ENCODE assay signal across 7 mouse cellular contexts in genomic region chr2:119741581-119742411, GRCm38 (mm10). TPM values are rescaled to one million over a fixed set of nuclear protein-coding genes. Genes with fewer than 3 reads are reported as not detected.
DNase-seq lines count a peak whose midpoint lies in the region; ATAC-seq and TF ChIP-seq lines count a peak whose summit lies in the region.

Gene Itpka, plus strand, starts transcription at chr2:119742337.

- no peaks in the 10 kb centered on the region for H3K9me3 ChIP-seq in MEL (replicated peaks; ENCODE audit: insufficient read depth, low read length)
- no peaks in the 10 kb centered on the region for H3K9me3 ChIP-seq in forebrain, embryonic 16.5 days (ENCODE audit: control insufficient read depth, low read length)
- H3K9me3 ChIP-seq in hindbrain, embryonic 16.5 days (ENCODE audit: control insufficient read depth, low read length), result no peaks in the 10 kb centered on the region

- peak within 1 kb of the TSS; percentile 96 for H3K4me2 ChIP-seq in forebrain, embryonic 16.5 days (ENCODE audit: low read length)
- peak within 1 kb of the TSS; percentile 96 for H3K4me2 ChIP-seq in hindbrain, embryonic 16.5 days (ENCODE audit: low read length)

- no peak for TF ChIP-seq RAD21 in MEL (IDR thresholded peaks at IDR 0.05; ENCODE audit: low read depth, low read length)

- peak; percentile 82 for ATAC-seq in forebrain, embryonic 16.5 days
- peak; percentile 64 for ATAC-seq in hindbrain, embryonic 16.5 days
- peak; percentile 43 for ATAC-seq in megakaryocyte progenitor cell, adult 5-6 weeks (replicated peaks; ENCODE audit: poor library complexity)

- peak within 1 kb of the TSS; percentile 82 to 99 for H3K4me3 ChIP-seq in MEL (ENCODE audit: control insufficient read depth in 1 of 2, insufficient read depth in 1 of 2, low read depth in 2 of 2, low read length in 2 of 2)
- peak within 1 kb of the TSS; percentile 59 for H3K4me3 ChIP-seq in forebrain, embryonic 16.5 days (replicated peaks; ENCODE audit: low read length)
- peak within 1 kb of the TSS; percentile 63 for H3K4me3 ChIP-seq in hindbrain, embryonic 16.5 days (ENCODE audit: low read length)

- under 1% methylated on average over 52 of the region's 53 CpGs for WGBS in forebrain, embryonic 16.5 days
- under 1% methylated on average over 36 of the region's 53 CpGs for WGBS in hindbrain, embryonic 16.5 days

- peaks cover 0 to 3% of the 10 kb centered on the region in 2 experiments; a peak in 1 of 4 replicates for H3K4me1 ChIP-seq in MEL (ENCODE audit: control insufficient read depth in 1 of 2, insufficient read depth in 2 of 2, low read length in 2 of 2)
- H3K4me1 ChIP-seq in forebrain, embryonic 16.5 days (replicated peaks; ENCODE audit: control insufficient read depth, insufficient read depth, low read length), result peaks cover 27% of the 10 kb centered on the region
- peaks cover 25% of the 10 kb centered on the region for H3K4me1 ChIP-seq in hindbrain, embryonic 16.5 days (ENCODE audit: control insufficient read depth, insufficient read depth, low read depth, low read length)

- DNase-seq in MEL (ENCODE audit: low read depth, low spot score), result peak; percentile 83
- peak; percentile 70 for DNase-seq in adrenal gland, postnatal 25 days
- peak in 1 of 2 experiments; percentile 62 for DNase-seq in left cerebral cortex, postnatal 25 days (ENCODE audit: low spot score in 2 of 2)
- DNase-seq in skeletal muscle tissue, adult 2 months (ENCODE audit: low read depth, low spot score), result peak; percentile 12

- TF ChIP-seq EP300 in MEL (IDR thresholded peaks at IDR 0.05; ENCODE audit: low read depth in 1 of 2, low read length in 2 of 2), result no peak

- peak within 1 kb of the TSS; percentile 84 for H3K9ac ChIP-seq in MEL (ENCODE audit: control insufficient read depth, low read depth, low read length, poor library complexity, severe bottlenecking)
- peak within 1 kb of the TSS; percentile 64 for H3K9ac ChIP-seq in forebrain, embryonic 16.5 days (replicated peaks; ENCODE audit: low read depth, low read length)
- peak within 1 kb of the TSS; percentile 65 for H3K9ac ChIP-seq in hindbrain, embryonic 16.5 days (ENCODE audit: low read depth, low read length)

- peak; percentile 14 to 74; a peak in 2 of 4 replicates for TF ChIP-seq POLR2A in MEL (IDR thresholded peaks at IDR 0.05; ENCODE audit: control insufficient read depth in 1 of 2, insufficient read depth in 1 of 2, low read depth in 1 of 2, low read length in 2 of 2, poor library complexity in 1 of 2)

- H3K79me2 ChIP-seq in MEL (ENCODE audit: control insufficient read depth, insufficient read depth, low read length, poor library complexity), result peaks cover 3% of the 10 kb centered on the region; the same call in 1 of the 2 replicates

- intact Hi-C loops in left cerebral cortex, postnatal 25 days (cut with DNase I), result loop anchor here (2.0 to 5.0 kb wide), 2 partner anchors 59 to 71 kb away; no protein-coding TSS in a partner anchor

- no peaks in the 10 kb centered on the region for H3K27me3 ChIP-seq in MEL (ENCODE audit: control insufficient read depth in 1 of 2, insufficient read depth in 2 of 2, low read length in 2 of 2)
- H3K27me3 ChIP-seq in forebrain, embryonic 16.5 days (replicated peaks; ENCODE audit: control insufficient read depth, insufficient read depth, low read length), result peaks cover 33% of the 10 kb centered on the region
- peaks cover 47% of the 10 kb centered on the region for H3K27me3 ChIP-seq in hindbrain, embryonic 16.5 days (replicated peaks; ENCODE audit: control insufficient read depth, insufficient read depth, low read length)

- 0 out of 6 replicates have a peak, but pooled peaks of 1 of the 3 experiments have one; percentile 2 for TF ChIP-seq CTCF in MEL (IDR thresholded peaks at IDR 0.05 in 2 of 3, conservative IDR thresholded peaks at IDR 0.05 in 1 of 3; ENCODE audit: control insufficient read depth in 1 of 3, insufficient read depth in 1 of 3, low read depth in 2 of 3, low read length in 3 of 3, poor library complexity in 1 of 3, severe bottlenecking in 1 of 3)

- no peaks in the 10 kb centered on the region; a peak in 1 of 4 replicates for H3K36me3 ChIP-seq in MEL (ENCODE audit: control insufficient read depth in 1 of 2, insufficient read depth in 2 of 2, low read length in 2 of 2)
- H3K36me3 ChIP-seq in forebrain, embryonic 16.5 days (ENCODE audit: control insufficient read depth, insufficient read depth), result no peaks in the 10 kb centered on the region
- no peaks in the 10 kb centered on the region for H3K36me3 ChIP-seq in hindbrain, embryonic 16.5 days (ENCODE audit: control insufficient read depth, insufficient read depth, low read length)

- peak within 1 kb of the TSS; percentile 77 for H3K27ac ChIP-seq in MEL (ENCODE audit: control insufficient read depth, low read depth, low read length)
- H3K27ac ChIP-seq in forebrain, embryonic 16.5 days (ENCODE audit: low read length), result no peak within 1 kb of the TSS
- no peak within 1 kb of the TSS for H3K27ac ChIP-seq in hindbrain, embryonic 16.5 days (ENCODE audit: low read depth, low read length)

TF ChIP-seq in MEL, 35 proteins besides CTCF, POLR2A, EP300 and RAD21:
- TF ChIP-seq ZMIZ1 (IDR thresholded peaks at IDR 0.05; ENCODE audit: low read depth, low read length) (peak; percentile 43; the same call in 1 of the 2 replicates), POLR2AphosphoS5 (IDR thresholded peaks at IDR 0.05; ENCODE audit: borderline replicate concordance, low read depth, low read length) (no peak), USF2 (IDR thresholded peaks at IDR 0.05; ENCODE audit: borderline replicate concordance in 1 of 2, insufficient read depth in 1 of 2, low read depth in 1 of 2, low read length in 2 of 2) (no peak), ZNF384 (IDR thresholded peaks at IDR 0.05; ENCODE audit: low read depth, low read length) (no peak), TAL1 (IDR thresholded peaks at IDR 0.05; ENCODE audit: low read length) (no peak), GATA1 (IDR thresholded peaks at IDR 0.05; ENCODE audit: low read depth, low read length) (no peak), JUND (IDR thresholded peaks at IDR 0.05; ENCODE audit: low read depth, low read length) (no peak), MAZ (IDR thresholded peaks at IDR 0.05; ENCODE audit: low read depth, low read length) (peak; percentile 48; the same call in 1 of the 2 replicates), TBP (IDR thresholded peaks at IDR 0.05; ENCODE audit: low read depth, low read length) (no peak; the same call in 1 of the 2 replicates), CHD1 (IDR thresholded peaks at IDR 0.05; ENCODE audit: low read depth, low read length) (no peak; the same call in 1 of the 2 replicates), ZC3H11A (IDR thresholded peaks at IDR 0.05; ENCODE audit: low read depth, low read length) (no peak), SMC3 (IDR thresholded peaks at IDR 0.05; ENCODE audit: low read depth, low read length) (no peak), GABPA (IDR thresholded peaks at IDR 0.05; ENCODE audit: low read depth, low read length) (no peak), MYC (IDR thresholded peaks at IDR 0.05; ENCODE audit: low read depth, low read length) (no peak), MYB (IDR thresholded peaks at IDR 0.05; ENCODE audit: low read depth, low read length) (no peak), TCF12 (IDR thresholded peaks at IDR 0.05; ENCODE audit: low read depth, low read length) (0 out of 2 replicates have a peak, but pooled peaks have one; percentile 11), MAX (IDR thresholded peaks at IDR 0.05; ENCODE audit: low read length) (no peak), CHD2 (IDR thresholded peaks at IDR 0.05; ENCODE audit: low read length) (peak; percentile 37; the same call in 1 of the 2 replicates), NRF1 (IDR thresholded peaks at IDR 0.05; ENCODE audit: insufficient read depth, low read depth, low read length, poor library complexity, severe bottlenecking) (no peak), UBTF (IDR thresholded peaks at IDR 0.05; ENCODE audit: borderline replicate concordance, insufficient read depth, low read depth, low read length) (no peak), RCOR1 (IDR thresholded peaks at IDR 0.05; ENCODE audit: low read depth, low read length) (no peak), SIN3A (IDR thresholded peaks at IDR 0.05; ENCODE audit: low read length) (peak; percentile 60), HCFC1 (IDR thresholded peaks at IDR 0.05; ENCODE audit: low read depth, low read length) (no peak), ZKSCAN1 (IDR thresholded peaks at IDR 0.05; ENCODE audit: low read depth, low read length) (no peak), USF1 (IDR thresholded peaks at IDR 0.05; ENCODE audit: low read depth, low read length) (no peak), ELF1 (IDR thresholded peaks at IDR 0.05; ENCODE audit: low read depth, low read length) (peak; percentile 17; the same call in 1 of the 2 replicates), E2F4 (IDR thresholded peaks at IDR 0.05; ENCODE audit: borderline replicate concordance, low read depth, low read length) (no peak), MXI1 (IDR thresholded peaks at IDR 0.05; ENCODE audit: low read depth, low read length) (peak; percentile 36), POLR2AphosphoS2 (IDR thresholded peaks at IDR 0.05; ENCODE audit: low read length) (peak; percentile 59; the same call in 1 of the 2 replicates), MEF2A (IDR thresholded peaks at IDR 0.05; ENCODE audit: extremely low read depth, insufficient replicate concordance, low read depth, low read length, poor library complexity, severe bottlenecking) (no peak), MAFK (IDR thresholded peaks at IDR 0.05; ENCODE audit: borderline replicate concordance, low read depth, low read length) (no peak), KAT2A (conservative IDR thresholded peaks at IDR 0.05; ENCODE audit: low read depth, low read length) (no peak), NELFE (IDR thresholded peaks at IDR 0.05; ENCODE audit: low read depth, low read length) (peak; percentile 66), ETS1 (IDR thresholded peaks at IDR 0.05; ENCODE audit: low read depth, low read length) (no peak), BHLHE40 (IDR thresholded peaks at IDR 0.05; ENCODE audit: borderline replicate concordance, low read depth, low read length) (no peak)

RNA-seq across cellular contexts. Expression of gene Itpka, which starts in this region (rescaled TPM):
- 1.8 and 2.1 TPM in 2 replicates for total RNA-seq in MEL (2012; rRNA removed)
- polyA plus RNA-seq in MEL (2012; ENCODE audit: insufficient read depth in 1 of 2, insufficient read length in 2 of 2, low read depth in 1 of 2, low replicate concordance in 2 of 2, missing spikeins in 1 of 2), result 1 to 10 TPM in 1 of 2 experiments, not detected in 1; 3.1 TPM
- total RNA-seq in adrenal gland, postnatal 25 days (2021), result 2.9 and 3.2 TPM in 2 replicates
- 1.1 and 1.4 TPM in 2 replicates for polyA plus RNA-seq in forebrain, embryonic 16.5 days (2015; fragmentation: Nextera tagmentation; extraction: Ambion mirVana)
- polyA plus RNA-seq in hindbrain, embryonic 16.5 days (2015; fragmentation: Nextera tagmentation; extraction: Ambion mirVana), result 0.14 and 0.54 TPM in 2 replicates
- total RNA-seq in left cerebral cortex, postnatal 25 days (2021), result 100 to 1,000 TPM; 188 to 208 TPM
- total RNA-seq in megakaryocyte progenitor cell, adult 5-6 weeks (2015), result 0.20 and 0.29 TPM in 2 replicates
- 0.25 and 0.54 TPM in 2 replicates for total RNA-seq in megakaryocyte progenitor cell, adult 5-6 weeks (2017)

Comparison
In these comparisons a context has a peak if more than half of its experiments do, and no peak if none do; other contexts are left out.
1. RNA of gene Itpka (total RNA-seq): 188 to 208 TPM in left cerebral cortex, postnatal 25 days; 2.9 to 3.2 TPM in adrenal gland, postnatal 25 days, 1.8 to 2.1 TPM in MEL and 0.20 to 0.54 TPM in megakaryocyte progenitor cell, adult 5-6 weeks; every median in the first group is over 10 times any median in the second.
2. Peak in ATAC-seq, H3K4me3 ChIP-seq, H3K9ac ChIP-seq and H3K4me2 ChIP-seq in hindbrain, embryonic 16.5 days; RNA of the gene not detected or under 1 TPM.
3. Peak in ATAC-seq in megakaryocyte progenitor cell, adult 5-6 weeks; RNA of the gene not detected or under 1 TPM.
4. Peak in every context shown above with its lines, with median percentiles within 50 percentile points of each other: H3K4me3 ChIP-seq, H3K9ac ChIP-seq and ATAC-seq.